Mouse (Mus musculus): ENCODE results near the gene Prodh2. TPM values are rescaled to one million over a fixed set of nuclear protein-coding genes. Genes with fewer than 3 reads are reported as not detected.
"Not testable (repeated sequence)": the region's sequence is repeated elsewhere in the genome, so short reads cannot be mapped to it uniquely, and the experiment has no call there.

Gene Prodh2
- polyA plus RNA-seq, 1 experiment from 2014 or later = 0.15 TPM

DNA sequence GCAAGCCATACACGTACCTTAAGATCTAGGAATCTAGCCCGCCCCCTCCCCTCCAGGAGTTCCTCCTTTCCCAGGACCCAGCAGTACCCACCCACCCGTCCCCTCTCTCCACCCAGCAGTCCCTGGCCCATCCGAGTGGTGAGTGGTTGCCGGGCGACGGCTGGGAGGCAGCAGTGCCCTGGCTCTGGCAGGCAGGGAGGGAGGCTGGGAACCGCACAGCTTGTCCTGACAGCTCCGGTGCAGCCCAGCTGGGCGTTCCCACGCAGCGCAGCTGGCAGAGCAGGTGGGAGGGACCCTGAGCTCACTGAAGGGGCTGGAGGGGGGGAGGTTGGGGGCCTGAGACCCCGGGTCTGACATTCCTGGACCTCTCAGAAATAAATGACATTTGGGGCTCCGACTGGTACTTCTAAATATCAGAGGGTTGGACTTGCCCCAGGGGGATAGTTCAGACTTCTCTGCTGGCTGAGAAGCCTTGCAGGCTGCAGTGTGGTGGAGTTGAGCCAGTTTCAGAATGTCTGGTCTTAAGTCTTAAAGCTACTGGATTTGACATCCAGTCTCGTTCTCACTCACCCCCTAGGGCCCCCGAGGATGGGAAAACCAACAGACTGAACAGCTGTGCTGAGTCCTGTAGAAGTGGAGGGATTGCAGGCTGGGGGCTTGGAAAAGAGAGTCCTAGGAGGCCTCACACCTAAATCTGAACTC is 35.6 kb upstream of the Prodh2 start, which contains the start of the genes Kirrel2 and Nphs1:
Gene Kirrel2, minus strand, starts transcription at position 62 of the 702 bp plus-strand sequence.
Gene Nphs1, plus strand, starts transcription at position 687 of the 702 bp plus-strand sequence.
- H3K27ac ChIP-seq = no peak within 1 kb of the TSS
- H3K9ac ChIP-seq = no peak within 1 kb of the TSS
- 0 out of 2 replicates have a peak within 1 kb of the TSS, but pooled peaks have one; percentile 13 for H3K4me3 ChIP-seq
- H3K36me3 ChIP-seq = no peaks in the 10 kb centered on the region
- 2% methylated on average over 16 of the region's 16 CpGs for WGBS
- H3K9me3 ChIP-seq (replicated peaks) = no peaks in the 10 kb centered on the region
- no peak for ATAC-seq (replicated peaks; ENCODE audit: insufficient number of reproducible peaks, insufficient read depth, low FRiP score, low read depth)
- H3K4me1 ChIP-seq (replicated peaks) = peaks cover 17% of the 10 kb centered on the region
- H3K27me3 ChIP-seq = peaks cover 98% of the 10 kb centered on the region
- H3K4me2 ChIP-seq = peak within 1 kb of the TSS; percentile 42

DNA sequence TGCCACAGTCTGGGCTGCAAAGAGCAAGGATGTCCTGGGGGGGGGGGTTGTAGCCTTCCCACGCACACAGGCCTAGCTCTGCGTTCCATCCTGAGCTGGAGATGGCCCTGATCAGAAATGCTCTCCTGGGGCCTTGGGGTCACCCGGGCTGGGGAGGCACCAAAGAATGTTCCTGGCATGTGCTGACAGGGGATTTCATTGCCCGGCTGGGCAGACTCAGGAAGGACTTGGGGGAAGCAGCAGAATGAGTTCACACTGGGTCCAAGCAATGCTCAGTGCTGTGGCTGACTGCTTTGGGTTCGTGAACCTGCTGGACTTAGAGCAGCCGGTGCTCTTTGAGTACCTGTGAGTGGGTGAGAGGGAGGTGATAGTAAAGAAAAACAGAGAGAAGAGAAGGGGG is 33.9 kb upstream of the Prodh2 start:
- ATAC-seq (replicated peaks; ENCODE audit: insufficient number of reproducible peaks, insufficient read depth, low FRiP score, low read depth) = no peak
- Histone ChIP-seq H3K4me1 (replicated peaks) (peaks cover 12% of the 10 kb centered on the region), H3K27ac (no peak overlapping the region), H3K36me3 (no peaks in the 10 kb centered on the region), H3K9me3 (replicated peaks) (no peaks in the 10 kb centered on the region), H3K4me2 (no peak overlapping the region), H3K9ac (no peak overlapping the region), H3K4me3 (no peak overlapping the region), H3K27me3 (peaks cover 97% of the 10 kb centered on the region)
- WGBS = 23% methylated on average over 6 of the region's 6 CpGs

DNA sequence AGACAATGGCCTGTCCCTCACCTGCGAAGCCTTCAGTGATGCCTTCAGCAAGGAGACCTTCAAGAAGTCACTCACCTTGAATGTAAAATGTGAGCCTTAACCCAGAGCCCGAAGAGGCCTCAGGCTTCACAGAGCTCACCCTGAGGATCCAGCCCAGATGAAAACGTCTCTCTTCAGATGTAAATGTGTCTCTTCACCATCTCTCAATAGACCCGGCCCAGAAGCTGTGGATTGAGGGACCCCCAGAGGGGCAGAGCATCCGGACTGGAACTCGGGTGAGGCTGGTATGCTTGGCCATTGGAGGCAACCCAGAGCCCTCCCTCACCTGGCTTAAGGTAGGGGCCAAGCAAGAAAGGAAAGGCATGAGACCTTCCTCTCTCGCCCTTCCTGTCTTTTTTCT is 29.9 kb upstream of the Prodh2 start:
- no peaks in the 10 kb centered on the region for H3K36me3 ChIP-seq
- H3K4me1 ChIP-seq (replicated peaks) = peaks cover 5% of the 10 kb centered on the region; the same call in 1 of the 2 replicates
- WGBS = 32% methylated on average over 7 of the region's 7 CpGs
- peaks cover 96% of the 10 kb centered on the region for H3K27me3 ChIP-seq
- H3K4me2 ChIP-seq = no peak overlapping the region
- no peak for ATAC-seq (replicated peaks; ENCODE audit: insufficient number of reproducible peaks, insufficient read depth, low FRiP score, low read depth)
- H3K4me3 ChIP-seq = no peak overlapping the region
- H3K27ac ChIP-seq = no peak overlapping the region
- H3K9me3 ChIP-seq (replicated peaks) = no peaks in the 10 kb centered on the region
- no peak overlapping the region for H3K9ac ChIP-seq

GRCm38 (mm10) chr7:30463996-30464395 is 29.4 kb upstream of the Prodh2 start:
- Histone ChIP-seq H3K36me3 (no peaks in the 10 kb centered on the region), H3K4me2 (no peak overlapping the region), H3K4me1 (replicated peaks) (peaks cover 5% of the 10 kb centered on the region; the same call in 1 of the 2 replicates), H3K9me3 (replicated peaks) (no peaks in the 10 kb centered on the region), H3K4me3 (no peak overlapping the region), H3K27ac (no peak overlapping the region), H3K9ac (no peak overlapping the region), H3K27me3 (peaks cover 93% of the 10 kb centered on the region)
- WGBS = 23% methylated on average over 4 of the region's 4 CpGs
- ATAC-seq (replicated peaks; ENCODE audit: insufficient number of reproducible peaks, insufficient read depth, low FRiP score, low read depth) = no peak

- Histone ChIP-seq H3K27me3 (peaks cover 85% of the 10 kb centered on the region), H3K4me2 (no peak overlapping the region), H3K9ac (no peak overlapping the region), H3K27ac (no peak overlapping the region), H3K36me3 (no peaks in the 10 kb centered on the region), H3K9me3 (replicated peaks) (no peaks in the 10 kb centered on the region), H3K4me3 (no peak overlapping the region), H3K4me1 (replicated peaks) (peaks cover 5% of the 10 kb centered on the region; the same call in 1 of the 2 replicates)
- ATAC-seq (replicated peaks; ENCODE audit: insufficient number of reproducible peaks, insufficient read depth, low FRiP score, low read depth) = no peak
- WGBS = 10% methylated on average over 6 of the region's 6 CpGs
Observed at GRCm38 (mm10) chr7:30464816-30465300, 28.6 kb upstream of the Prodh2 start.

DNA sequence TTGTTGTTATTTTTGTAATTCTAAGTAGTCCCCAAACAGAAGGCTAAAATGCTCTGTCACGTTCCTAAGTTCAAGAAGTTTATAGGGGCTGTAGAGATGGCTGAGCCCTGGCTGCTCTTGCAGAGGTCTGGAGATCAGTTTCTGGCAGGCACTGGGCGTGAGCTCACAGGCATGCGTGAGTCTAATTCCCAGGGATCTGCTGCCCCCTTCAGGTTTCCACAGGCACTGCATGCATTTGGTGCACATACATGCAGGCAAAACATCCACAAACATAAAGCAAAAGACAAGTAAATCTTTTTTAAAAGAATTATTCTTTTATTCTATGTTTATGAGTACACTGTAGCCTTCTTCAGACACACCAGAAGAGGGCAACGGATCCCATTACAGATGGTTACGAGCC is 21.0 kb upstream of the Prodh2 start:
- Histone ChIP-seq H3K27ac (no peak overlapping the region), H3K36me3 (no peaks in the 10 kb centered on the region), H3K4me3 (no peak overlapping the region), H3K27me3 (peaks cover 16% of the 10 kb centered on the region), H3K9ac (no peak overlapping the region), H3K4me1 (replicated peaks) (peaks cover under 1% of the 10 kb centered on the region; the same call in 1 of the 2 replicates), H3K9me3 (replicated peaks) (no peaks in the 10 kb centered on the region), H3K4me2 (no peak overlapping the region)
- no peak for ATAC-seq (replicated peaks; ENCODE audit: insufficient number of reproducible peaks, insufficient read depth, low FRiP score, low read depth)
- WGBS = 43% methylated on average over 5 of the region's 5 CpGs

- Histone ChIP-seq H3K27me3 (peaks cover 10% of the 10 kb centered on the region; the same call in 1 of the 2 replicates), H3K27ac (no peak overlapping the region), H3K36me3 (no peaks in the 10 kb centered on the region), H3K9me3 (replicated peaks) (no peaks in the 10 kb centered on the region), H3K9ac (no peak overlapping the region), H3K4me1 (replicated peaks) (no peaks in the 10 kb centered on the region; the same call in 1 of the 2 replicates), H3K4me2 (no peak overlapping the region), H3K4me3 (no peak overlapping the region)
- 57% methylated on average over 4 of the region's 4 CpGs for WGBS
- no peak for ATAC-seq (replicated peaks; ENCODE audit: insufficient number of reproducible peaks, insufficient read depth, low FRiP score, low read depth)
Observed at GRCm38 (mm10) chr7:30474999-30475398, 18.4 kb upstream of the Prodh2 start.

- H3K4me1 ChIP-seq (replicated peaks); H3K36me3 ChIP-seq; H3K4me2 ChIP-seq; H3K9ac ChIP-seq; H3K27ac ChIP-seq; H3K9me3 ChIP-seq (replicated peaks); H3K4me3 ChIP-seq; ATAC-seq (replicated peaks; ENCODE audit: insufficient number of reproducible peaks, insufficient read depth, low FRiP score, low read depth): not testable (repeated sequence)
- WGBS = 72% methylated on average over 7 of the region's 7 CpGs
- H3K27me3 ChIP-seq = peaks cover 13% of the 10 kb centered on the region
Observed at GRCm38 (mm10) chr7:30476136-30476535, 17.3 kb upstream of the Prodh2 start.

- no peak overlapping the region for H3K9ac ChIP-seq
- H3K4me2 ChIP-seq = peak overlapping the region; percentile 59
Observed at GRCm38 (mm10) chr7:30477415-30478381, 15.7 kb upstream of the Prodh2 start.

GRCm38 (mm10) chr7:30484250-30484649 is 9.2 kb upstream of the Prodh2 start:
- Histone ChIP-seq H3K9me3 (replicated peaks) (no peaks in the 10 kb centered on the region), H3K9ac (no peak overlapping the region), H3K4me2 (no peak overlapping the region), H3K27ac (no peak overlapping the region), H3K4me1 (replicated peaks) (no peaks in the 10 kb centered on the region), H3K36me3 (no peaks in the 10 kb centered on the region), H3K4me3 (no peak overlapping the region), H3K27me3 (peaks cover 33% of the 10 kb centered on the region)
- 15% methylated on average over 8 of the region's 8 CpGs for WGBS
- ATAC-seq (replicated peaks; ENCODE audit: insufficient number of reproducible peaks, insufficient read depth, low FRiP score, low read depth) = no peak

More at GRCm38 (mm10) chr7:30477415-30478381, 15.7 kb upstream of the Prodh2 start:
- peaks cover 23% of the 10 kb centered on the region for H3K27me3 ChIP-seq
- WGBS = 9% methylated on average over 29 of the region's 32 CpGs
- no peak for ATAC-seq (replicated peaks; ENCODE audit: insufficient number of reproducible peaks, insufficient read depth, low FRiP score, low read depth)
- peak overlapping the region; percentile 33 for H3K4me3 ChIP-seq
- H3K27ac ChIP-seq = no peak overlapping the region
- H3K36me3 ChIP-seq = no peaks in the 10 kb centered on the region
- H3K4me1 ChIP-seq (replicated peaks) = no peaks in the 10 kb centered on the region; the same call in 1 of the 2 replicates
- no peaks in the 10 kb centered on the region for H3K9me3 ChIP-seq (replicated peaks)
